Mouse (Mus musculus) liver, adult 2 months (tissue): ENCODE measurements around the gene Gm20696.

Experiments
- CTCF ChIP-seq: fragments of 200-500 bp; IDR thresholded peaks from 2 replicates; pipeline ENCODE4 v1.5.1; 2011; ENCODE audit warnings: low read depth, low read length, control low read depth
- POLR2A ChIP-seq: fragments of 200-500 bp; IDR thresholded peaks from 2 replicates; pipeline ENCODE4 v1.6.1; 2011; ENCODE audit warnings: low read length, control low read depth; ENCODE audit not compliant: insufficient read depth; ENCODE audit errors: extremely low read depth

GRCm38 (mm10) chr6:99466354-99466753 lies 200.2 kb downstream of the Gm20696 start:
- no peak for TF ChIP-seq CTCF
- no peak for TF ChIP-seq POLR2A
